Mouse (Mus musculus) E14TG2a.4 (cell line): ENCODE data around the gene Adsl.

Source experiments
- CTCF ChIP-seq: conservative IDR thresholded peaks from 2 replicates; pipeline ENCODE4 v1.5.1; 2014; ENCODE audit warnings: low read length
- POU5F1 ChIP-seq: IDR thresholded peaks from 2 replicates; pipeline ENCODE4 v1.6.1; 2014; ENCODE audit warnings: low read length, borderline replicate concordance

DNA sequence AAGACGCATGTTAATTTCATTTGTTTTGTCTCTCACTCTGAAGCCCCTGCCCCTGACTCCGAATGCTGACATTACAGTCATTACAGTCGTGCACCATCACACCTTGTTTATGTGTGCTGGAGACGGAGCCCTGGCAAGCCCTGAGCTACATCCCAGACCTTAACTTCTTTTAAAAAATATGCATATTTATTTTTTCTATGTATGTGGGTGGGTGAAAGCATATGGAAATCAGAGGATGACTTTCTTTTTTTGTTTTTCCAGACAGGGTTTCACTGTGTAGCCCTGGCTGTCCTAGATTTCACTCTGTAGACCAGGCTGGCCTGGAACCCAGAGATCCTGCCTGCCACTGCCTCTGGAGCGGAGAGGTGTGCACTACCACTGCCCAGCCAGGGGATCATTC, 46.7 kb downstream of the Adsl start:
- no peak for TF ChIP-seq CTCF
- no peak for TF ChIP-seq POU5F1
